In genomic region chr4:141571337-141571739, GRCm38 (mm10) we compare ENCODE assay signal across 13 mouse cellular contexts. TPM values are rescaled to one million over a fixed set of nuclear protein-coding genes. Genes with fewer than 3 reads are reported as not detected.
A peak's percentile ranks its signal among the peaks of the same experiment; 100 is the strongest.
DNase-seq lines count a peak whose midpoint lies in the region; ATAC-seq lines count a peak whose summit lies in the region.
"Had no signal": no experiment of that assay in that cellular context is flagged by ENCODE, and none has a peak within 500 bp of the region (broad histone marks: within the 10 kb centered on the region; RNA-seq: fewer than 3 reads in every experiment).

No protein-coding gene starts in this region.

- no peak overlapping the region for H3K4me3 ChIP-seq in kidney, embryonic 14.5 days (ENCODE audit: low read length)
- no peak overlapping the region for H3K4me3 ChIP-seq in midbrain, embryonic 15.5 days
- H3K4me3 ChIP-seq: liver, embryonic 15.5 days had no signal

- DNase-seq in adrenal gland, adult (ENCODE audit: inconsistent age in 2 of 2, low spot score in 1 of 2), result peak; percentile 76 to 90
- DNase-seq in adrenal gland, postnatal 25 days, result no peak
- DNase-seq in kidney, adult 11 months, result peak; percentile 93
- DNase-seq in adrenal gland, postnatal 14 days, result peak; percentile 66
- peak; percentile 53 to 74 for DNase-seq in kidney, postnatal 4 days
- DNase-seq in layer of hippocampus, postnatal 14 days (ENCODE audit: low spot score in 2 of 2), result no peak
- DNase-seq: cerebellum, adult 8-10 months; thymus, adult 2 months had no signal

- no peak for ATAC-seq in kidney, embryonic 14.5 days (ENCODE audit: low FRiP score, low TSS enrichment)
- ATAC-seq in midbrain, embryonic 15.5 days (replicated peaks), result no peak

- H3K27ac ChIP-seq in kidney, embryonic 14.5 days (ENCODE audit: low read depth, low read length), result no peak overlapping the region
- no peak overlapping the region for H3K27ac ChIP-seq in midbrain, embryonic 15.5 days

- H3K27me3 ChIP-seq in kidney, embryonic 14.5 days (ENCODE audit: control insufficient read depth, insufficient read depth, low read length), result no peaks in the 10 kb centered on the region
- H3K27me3 ChIP-seq in midbrain, embryonic 15.5 days (replicated peaks), result no peaks in the 10 kb centered on the region

- H3K36me3 ChIP-seq in kidney, embryonic 14.5 days (ENCODE audit: control insufficient read depth, insufficient read depth, low read length), result peaks cover 2% of the 10 kb centered on the region; the same call in 1 of the 2 replicates
- no peaks in the 10 kb centered on the region for H3K36me3 ChIP-seq in midbrain, embryonic 15.5 days (replicated peaks)
- H3K36me3 ChIP-seq: liver, embryonic 15.5 days had no signal

- H3K4me2 ChIP-seq in kidney, embryonic 14.5 days (replicated peaks; ENCODE audit: low read depth, low read length), result no peak overlapping the region
- no peak overlapping the region for H3K4me2 ChIP-seq in midbrain, embryonic 15.5 days
- H3K4me2 ChIP-seq: liver, embryonic 15.5 days had no signal

- no peaks in the 10 kb centered on the region for H3K9me3 ChIP-seq in kidney, embryonic 14.5 days (ENCODE audit: control insufficient read depth, low read length)
- no peaks in the 10 kb centered on the region for H3K9me3 ChIP-seq in midbrain, embryonic 15.5 days
- H3K9me3 ChIP-seq: liver, embryonic 15.5 days had no signal

- H3K9ac ChIP-seq in kidney, embryonic 14.5 days (ENCODE audit: low read depth, low read length), result no peak overlapping the region
- no peak overlapping the region for H3K9ac ChIP-seq in midbrain, embryonic 15.5 days
- H3K9ac ChIP-seq: liver, embryonic 15.5 days had no signal

- WGBS in kidney, embryonic 14.5 days, result 33% methylated on average over 6 of the region's 6 CpGs
- 77% methylated on average over 6 of the region's 6 CpGs for WGBS in midbrain, embryonic 15.5 days

- H3K4me1 ChIP-seq in kidney, embryonic 14.5 days (ENCODE audit: control insufficient read depth, insufficient read depth, low read length), result 0 out of 2 replicates have a peak, but pooled peaks cover 5% of the 10 kb centered on the region
- 0 out of 2 replicates have a peak, but pooled peaks cover 3% of the 10 kb centered on the region for H3K4me1 ChIP-seq in midbrain, embryonic 15.5 days

RNA-seq across cellular contexts. Expression of gene Spen, which starts 32.9 kb away (rescaled TPM):
- total RNA-seq in adrenal gland, postnatal 25 days (2021), result 70.0 and 79.4 TPM in 2 replicates
- polyA plus RNA-seq in kidney, embryonic 14.5 days (2014; fragmentation: Nextera tagmentation; extraction: Ambion mirVana), result 13.1 and 19.3 TPM in 2 replicates
- 50.2 and 60.0 TPM in 2 replicates for total RNA-seq in adrenal gland, postnatal 14 days (2021)
- 19.4 and 20.0 TPM in 2 replicates for polyA plus RNA-seq in midbrain, embryonic 15.5 days (2015; fragmentation: Nextera tagmentation; extraction: Ambion mirVana)
- 10 to 100 TPM; 59.3 to 60.0 TPM for total RNA-seq in layer of hippocampus, postnatal 14 days (2021)

RNA-seq across cellular contexts. Expression of gene Fblim1, which starts 34.6 kb away (rescaled TPM):
- total RNA-seq in adrenal gland, postnatal 25 days (2021), result 9.5 and 12.7 TPM in 2 replicates
- 49.4 and 71.3 TPM in 2 replicates for polyA plus RNA-seq in kidney, embryonic 14.5 days (2014; fragmentation: Nextera tagmentation; extraction: Ambion mirVana)
- 11.0 and 13.2 TPM in 2 replicates for total RNA-seq in adrenal gland, postnatal 14 days (2021)
- 35.2 and 41.0 TPM in 2 replicates for polyA plus RNA-seq in midbrain, embryonic 15.5 days (2015; fragmentation: Nextera tagmentation; extraction: Ambion mirVana)
- total RNA-seq in layer of hippocampus, postnatal 14 days (2021), result 1 to 10 TPM; 2.4 TPM
- total RNA-seq: megakaryocyte-erythroid progenitor cell, adult 5-6 weeks had no signal

RNA-seq across cellular contexts. Expression of gene Tmem82, which starts 47.1 kb away (rescaled TPM):
- 0.64 and 2.0 TPM in 2 replicates for total RNA-seq in adrenal gland, postnatal 25 days (2021)
- polyA plus RNA-seq in kidney, embryonic 14.5 days (2014; fragmentation: Nextera tagmentation; extraction: Ambion mirVana), result 0.86 and 1.2 TPM in 2 replicates
- total RNA-seq in adrenal gland, postnatal 14 days (2021), result 9.7 and 9.9 TPM in 2 replicates
- polyA plus RNA-seq in midbrain, embryonic 15.5 days (2015; fragmentation: Nextera tagmentation; extraction: Ambion mirVana), result 0.32 and 0.65 TPM in 2 replicates
- 1 to 10 TPM in 1 of 2 experiments, under 1 TPM in 1; 0.35 to 1.6 TPM for total RNA-seq in layer of hippocampus, postnatal 14 days (2021)

RNA-seq across cellular contexts. Expression of gene Slc25a34, which starts 52.3 kb away (rescaled TPM):
- total RNA-seq in adrenal gland, postnatal 25 days (2021), result 2.7 TPM in 2 replicates
- 0.07 TPM in 1 of 2 replicates, not detected in the other for polyA plus RNA-seq in kidney, embryonic 14.5 days (2014; fragmentation: Nextera tagmentation; extraction: Ambion mirVana)
- total RNA-seq in adrenal gland, postnatal 14 days (2021), result 31.9 and 32.5 TPM in 2 replicates
- polyA plus RNA-seq in midbrain, embryonic 15.5 days (2015; fragmentation: Nextera tagmentation; extraction: Ambion mirVana), result 0.26 and 0.61 TPM in 2 replicates
- total RNA-seq in layer of hippocampus, postnatal 14 days (2021), result 1 to 10 TPM; 2.2 to 3.6 TPM
- total RNA-seq: hematopoietic stem cell, adult 5-6 weeks; megakaryocyte-erythroid progenitor cell, adult 5-6 weeks had no signal

Comparison
In these comparisons a context has a peak if more than half of its experiments do, and no peak if none do; other contexts are left out.
1. DNase-seq: peak in adrenal gland, adult (2 of 2), kidney, adult 11 months (single experiment), adrenal gland, postnatal 14 days (single experiment) and kidney, postnatal 4 days (2 of 2); none in adrenal gland, postnatal 25 days (single experiment) and layer of hippocampus, postnatal 14 days (0 of 2).